Mouse (Mus musculus): Measurements from ENCODE around the gene Efna4.

DNA sequence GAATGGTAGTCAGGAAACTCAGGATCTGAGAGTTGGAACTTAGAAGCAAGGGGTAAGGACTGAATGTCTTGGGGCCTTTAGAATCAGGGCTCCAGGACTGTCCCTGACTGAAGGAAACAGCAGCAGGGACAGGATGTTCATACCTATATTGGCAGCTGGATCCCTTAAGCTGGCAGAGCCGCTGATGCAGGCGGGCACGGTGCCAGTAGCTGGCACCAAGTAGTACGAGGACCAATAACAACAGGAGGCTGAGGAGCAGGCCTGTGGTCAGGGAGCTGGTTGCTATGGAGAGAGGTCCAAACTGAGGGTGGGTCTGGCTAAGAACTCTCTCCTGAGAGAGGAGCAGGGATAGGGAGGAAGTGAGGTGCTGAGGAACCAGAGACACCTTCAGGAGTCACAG is 4.0 kb upstream of the Efna4 start:
- TF ChIP-seq CTCF (IDR thresholded peaks at IDR 0.05; ENCODE audit: control insufficient read depth, insufficient read depth, insufficient replicate concordance, low read depth, low read length) (no peak), POLR2A (IDR thresholded peaks at IDR 0.05; ENCODE audit: control insufficient read depth, low read depth, low read length) (no peak)

Measured in testis, adult 2 months (tissue).